Mouse (Mus musculus) testis, adult 2 months (tissue): Measurements from ENCODE around the gene Adcy9.

Experiments used
- CTCF ChIP-seq: fragments of 200-500 bp; IDR thresholded peaks from 2 replicates; pipeline ENCODE4 v1.5.1; 2012; ENCODE audit warnings: low read depth, mild to moderate bottlenecking, inconsistent platforms, low read length, moderate library complexity; ENCODE audit not compliant: control insufficient read depth, insufficient read depth, insufficient replicate concordance
- POLR2A ChIP-seq: fragments of 200-500 bp; IDR thresholded peaks from 2 replicates; pipeline ENCODE4 v1.6.1; 2012; ENCODE audit warnings: low read depth, mild to moderate bottlenecking, inconsistent platforms, low read length, moderate library complexity; ENCODE audit not compliant: control insufficient read depth

DNA sequence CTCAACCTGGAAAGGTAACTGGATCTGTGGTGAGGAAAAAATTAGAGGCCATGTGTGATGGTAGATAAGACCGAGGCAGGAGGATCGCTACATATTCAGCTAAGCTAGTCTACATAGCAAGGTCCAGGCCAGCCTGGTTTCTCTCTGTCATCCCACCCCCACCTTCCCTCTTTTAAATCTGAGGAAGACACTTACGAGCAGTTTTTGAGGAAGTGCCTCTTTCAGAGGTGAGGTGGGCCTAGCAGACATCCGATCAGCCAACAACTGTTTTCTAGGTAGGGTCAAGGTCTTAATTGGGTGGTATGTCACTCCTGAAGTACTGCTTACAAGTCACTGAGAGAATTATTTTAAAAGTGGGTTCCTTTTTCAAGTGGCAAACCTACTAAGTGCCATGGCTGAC lies 138.8 kb downstream of the Adcy9 start:
- no peak for TF ChIP-seq POLR2A
- no peak for TF ChIP-seq CTCF
